Mouse (Mus musculus) MEL (cell line): ENCODE measurements around the gene Rac2. TPM values are rescaled to one million over a fixed set of nuclear protein-coding genes. Genes with fewer than 3 reads are reported as not detected.
A peak's percentile ranks its signal among the peaks of the same experiment; 100 is the strongest.

ENCODE experiments used
- DNase-seq: peaks from one replicate; pipeline ENCODE4 v3.0.0; 2011; ENCODE audit warnings: low read depth, low spot score
- H3K27ac ChIP-seq: 2 replicates; pipeline ENCODE4 v1.5.1; 2012; ENCODE audit warnings: low read depth, mild to moderate bottlenecking, control low read depth, low read length, moderate library complexity; ENCODE audit not compliant: control insufficient read depth
- H3K27me3 ChIP-seq, 2 experiments: fragments of 150-350 bp in 1 of 2; sonication (generic) in 1 of 2; 2 replicates each; pipeline ENCODE4 v1.6.1; 2012; ENCODE audit warnings: low read length in 2 of 2, mild to moderate bottlenecking in 2 of 2, improper control_type of control experiment in 1 of 2, moderate library complexity in 1 of 2; ENCODE audit not compliant: insufficient read depth in 2 of 2, control insufficient read depth in 1 of 2
- H3K36me3 ChIP-seq, 2 experiments: 2 replicates each; pipeline ENCODE4 v1.6.1; 2012 to 2014; ENCODE audit warnings: low read length in 2 of 2, improper control_type of control experiment in 1 of 2, inconsistent platforms in 1 of 2, mild to moderate bottlenecking in 1 of 2; ENCODE audit not compliant: insufficient read depth in 2 of 2, control insufficient read depth in 1 of 2
- H3K4me1 ChIP-seq, 2 experiments: fragments of 150-350 bp in 1 of 2; sonication (generic) in 1 of 2; 2 replicates each; pipeline ENCODE4 v1.6.1; 2012; ENCODE audit warnings: low read length in 2 of 2, improper control_type of control experiment in 1 of 2, mild to moderate bottlenecking in 1 of 2; ENCODE audit not compliant: insufficient read depth in 2 of 2, control insufficient read depth in 1 of 2
- H3K4me3 ChIP-seq, 2 experiments: fragments of 150-350 bp in 1 of 2; sonication (generic) in 1 of 2; 2 replicates each; pipeline ENCODE4 v1.5.1; 2012; ENCODE audit warnings: low read depth in 2 of 2, low read length in 2 of 2, mild to moderate bottlenecking in 2 of 2, moderate library complexity in 2 of 2, control low read depth in 1 of 2, improper control_type of control experiment in 1 of 2; ENCODE audit not compliant: control insufficient read depth in 1 of 2, insufficient read depth in 1 of 2
- H3K79me2 ChIP-seq: 2 replicates; pipeline ENCODE4 v1.6.1; 2012; ENCODE audit warnings: mild to moderate bottlenecking, low read length, moderate library complexity; ENCODE audit not compliant: control insufficient read depth, poor library complexity, insufficient read depth
- H3K9ac ChIP-seq: 2 replicates; pipeline ENCODE4 v1.6.1; 2012; ENCODE audit warnings: low read depth, mild to moderate bottlenecking, control low read depth, low read length, moderate library complexity; ENCODE audit not compliant: control insufficient read depth, poor library complexity, severe bottlenecking
- H3K9me3 ChIP-seq: fragments of 150-350 bp; sonication (generic); replicated peaks from 2 replicates; pipeline ENCODE4 v1.6.1; 2012; ENCODE audit warnings: mild to moderate bottlenecking, low read length, improper control_type of control experiment, moderate library complexity; ENCODE audit not compliant: insufficient read depth
- CHD1 ChIP-seq: IDR thresholded peaks from 2 replicates; pipeline ENCODE4 v1.6.1; 2012; ENCODE audit warnings: low read depth, mild to moderate bottlenecking, inconsistent platforms, low read length, improper control_type of control experiment
- CHD2 ChIP-seq: IDR thresholded peaks from 2 replicates; pipeline ENCODE4 v1.6.1; 2011; ENCODE audit warnings: low read length, improper control_type of control experiment
- CTCF ChIP-seq, 3 experiments: IDR thresholded peaks in 2 of 3; conservative IDR thresholded peaks in 1 of 3; 2 replicates each; pipeline ENCODE4 v1.5.1; 2011 to 2012; ENCODE audit warnings: low read length in 3 of 3, low read depth in 2 of 3, mild to moderate bottlenecking in 2 of 3, improper control_type of control experiment in 1 of 3, inconsistent platforms in 1 of 3, mixed read lengths in 1 of 3, moderate library complexity in 1 of 3; ENCODE audit not compliant: control insufficient read depth in 1 of 3, insufficient read depth in 1 of 3, poor library complexity in 1 of 3, severe bottlenecking in 1 of 3
- MAZ ChIP-seq: IDR thresholded peaks from 2 replicates; pipeline ENCODE4 v1.6.1; 2012; ENCODE audit warnings: low read depth, mild to moderate bottlenecking, inconsistent platforms, low read length, improper control_type of control experiment
- NELFE ChIP-seq: IDR thresholded peaks from 2 replicates; pipeline ENCODE4 v1.6.1; 2011; ENCODE audit warnings: low read depth, low read length, improper control_type of control experiment
- NRF1 ChIP-seq: IDR thresholded peaks from 2 replicates; pipeline ENCODE4 v1.6.1; 2014; ENCODE audit warnings: low read depth, mild to moderate bottlenecking, inconsistent platforms, low read length, improper control_type of control experiment, moderate library complexity; ENCODE audit not compliant: poor library complexity, insufficient read depth, severe bottlenecking
- POLR2AphosphoS2 ChIP-seq: IDR thresholded peaks from 2 replicates; pipeline ENCODE4 v1.6.1; 2011; ENCODE audit warnings: low read length, improper control_type of control experiment
- RAD21 ChIP-seq: IDR thresholded peaks from 2 replicates; pipeline ENCODE4 v1.6.1; 2011; ENCODE audit warnings: mild to moderate bottlenecking, low read depth, low read length, improper control_type of control experiment
- RCOR1 ChIP-seq: IDR thresholded peaks from 2 replicates; pipeline ENCODE4 v1.6.1; 2012; ENCODE audit warnings: low read depth, mild to moderate bottlenecking, inconsistent platforms, low read length, improper control_type of control experiment
- SIN3A ChIP-seq: IDR thresholded peaks from 2 replicates; pipeline ENCODE4 v1.6.1; 2012; ENCODE audit warnings: low read length, improper control_type of control experiment, inconsistent platforms
- SMC3 ChIP-seq: IDR thresholded peaks from 2 replicates; pipeline ENCODE4 v1.6.1; 2011; ENCODE audit warnings: low read depth, low read length, improper control_type of control experiment
- TAL1 ChIP-seq: IDR thresholded peaks from 2 replicates; pipeline ENCODE4 v1.6.1; 2012; ENCODE audit warnings: mild to moderate bottlenecking, inconsistent platforms, low read length, moderate library complexity, mixed read lengths
- USF1 ChIP-seq: IDR thresholded peaks from 2 replicates; pipeline ENCODE4 v1.6.1; 2014; ENCODE audit warnings: low read depth, mild to moderate bottlenecking, inconsistent platforms, low read length, improper control_type of control experiment, moderate library complexity
- ZC3H11A ChIP-seq: IDR thresholded peaks from 2 replicates; pipeline ENCODE4 v1.6.1; 2012; ENCODE audit warnings: low read depth, mild to moderate bottlenecking, inconsistent platforms, low read length, improper control_type of control experiment
- ZKSCAN1 ChIP-seq: IDR thresholded peaks from 2 replicates; pipeline ENCODE4 v1.6.1; 2012; ENCODE audit warnings: low read depth, mild to moderate bottlenecking, inconsistent platforms, low read length, improper control_type of control experiment, moderate library complexity
- polyA plus RNA-seq, 2 experiments: library from polyadenylated mRNA; stranded (reverse) in 1 of 2; unstranded in 1 of 2; fragments of >175 nt in 1 of 2; fragments of >200 nt in 1 of 2; gene quantifications; 2 replicates each; pipeline versions ENCODE4 v1.2.1 to v1.2.4; 2012; ENCODE audit warnings: low replicate concordance in 2 of 2, low read depth in 1 of 2; ENCODE audit not compliant: insufficient read length in 2 of 2, insufficient read depth in 1 of 2, missing spikeins in 1 of 2
- total RNA-seq: library from RNA; depleted of rRNA; stranded (reverse); fragments of 300-350 nt; gene quantifications from 2 replicates; pipeline ENCODE4 v1.2.3, GENCODE M21; 2012

The Rac2 gene
- total and polyA plus RNA-seq, 3 experiments: 257 to 881 (median 772) TPM

- H3K4me1 ChIP-seq: peaks cover 0 to 5% of the 10 kb centered on the region in 2 experiments; a peak in 2 of 4 replicates
- H3K79me2 ChIP-seq: no peaks in the 10 kb centered on the region
- H3K27me3 ChIP-seq: no peaks in the 10 kb centered on the region
- H3K9ac ChIP-seq: no peak overlapping the region
- H3K9me3 ChIP-seq: no peaks in the 10 kb centered on the region
- TF ChIP-seq RCOR1 (no peak), ZC3H11A (no peak), USF1 (no peak), ZKSCAN1 (no peak), CTCF (IDR thresholded peaks at IDR 0.05 in 2 of 3, conservative IDR thresholded peaks at IDR 0.05 in 1 of 3; ENCODE audit: control insufficient read depth in 1 of 3, insufficient read depth in 1 of 3, low read depth in 2 of 3, low read length in 3 of 3, poor library complexity in 1 of 3, severe bottlenecking in 1 of 3) (no peak), NRF1 (no peak), NELFE (no peak), CHD1 (no peak), POLR2AphosphoS2 (no peak)
- TF ChIP-seq, all 39 proteins: peak for 0
- Histone ChIP-seq H3K36me3 (no peaks in the 10 kb centered on the region), H3K4me3 (no peak overlapping the region), H3K27ac (no peak overlapping the region)
- peak; percentile 10 for DNase-seq
These were observed 56.8 kb downstream of the Rac2 start for GRCm38 (mm10) chr15:78515759-78516158.

- Histone ChIP-seq H3K4me1 (peaks cover 0 to under 1% of the 10 kb centered on the region in 2 experiments; a peak in 1 of 4 replicates), H3K36me3 (no peaks in the 10 kb centered on the region), H3K27ac (no peak overlapping the region), H3K27me3 (no peaks in the 10 kb centered on the region), H3K4me3 (no peak overlapping the region), H3K79me2 (no peaks in the 10 kb centered on the region), H3K9me3 (no peaks in the 10 kb centered on the region), H3K9ac (no peak overlapping the region)
- peak; percentile 76 for DNase-seq
- peak; percentile 95 for TF ChIP-seq SMC3
- peak; percentile 88 to 93 (median 92) for TF ChIP-seq CTCF (IDR thresholded peaks at IDR 0.05 in 2 of 3, conservative IDR thresholded peaks at IDR 0.05 in 1 of 3; ENCODE audit: control insufficient read depth in 1 of 3, insufficient read depth in 1 of 3, low read depth in 2 of 3, low read length in 3 of 3, poor library complexity in 1 of 3, severe bottlenecking in 1 of 3)
- no peak for TF ChIP-seq SIN3A
- TF ChIP-seq TAL1: no peak
- TF ChIP-seq POLR2AphosphoS2: no peak
- no peak for TF ChIP-seq CHD2
- TF ChIP-seq MAZ: no peak
- peak; percentile 74 for TF ChIP-seq RAD21
- peak; percentile 86 for TF ChIP-seq ZC3H11A
These were observed 58.0 kb downstream of the Rac2 start for GRCm38 (mm10) chr15:78514393-78515146.
